Comparison of ENCODE assay signal across 9 mouse cellular contexts in genomic region chr10:77971709-77972553, GRCm38 (mm10). TPM values are rescaled to one million over a fixed set of nuclear protein-coding genes. Genes with fewer than 3 reads are reported as not detected.
DNase-seq lines count a peak whose midpoint lies in the region; ATAC-seq and TF ChIP-seq lines count a peak whose summit lies in the region.
"Had no signal": no experiment of that assay in that cellular context is flagged by ENCODE, and none has a peak within 500 bp of the region (broad histone marks: within the 10 kb centered on the region; RNA-seq: fewer than 3 reads in every experiment).

No protein-coding gene starts in this region.

- H3K4me2 ChIP-seq in forebrain, embryonic 14.5 days (ENCODE audit: low read length) = no peak overlapping the region
- no peak overlapping the region for H3K4me2 ChIP-seq in forebrain, embryonic 16.5 days (ENCODE audit: low read length)
- no peak overlapping the region for H3K4me2 ChIP-seq in midbrain, embryonic 16.5 days (ENCODE audit: low read length)
- H3K4me2 ChIP-seq: liver, embryonic 15.5 days had no signal

- no peaks in the 10 kb centered on the region for H3K36me3 ChIP-seq in forebrain, embryonic 14.5 days (ENCODE audit: control insufficient read depth, insufficient read depth, low read length)
- no peaks in the 10 kb centered on the region for H3K36me3 ChIP-seq in forebrain, embryonic 16.5 days (ENCODE audit: control insufficient read depth, insufficient read depth)
- H3K36me3 ChIP-seq in midbrain, embryonic 10.5 days = no peaks in the 10 kb centered on the region
- no peaks in the 10 kb centered on the region for H3K36me3 ChIP-seq in midbrain, embryonic 16.5 days (ENCODE audit: control insufficient read depth, insufficient read depth, low read length)
- H3K36me3 ChIP-seq in small intestine, adult 2 months (ENCODE audit: control insufficient read depth, insufficient read depth, low read length) = no peaks in the 10 kb centered on the region
- H3K36me3 ChIP-seq: liver, embryonic 15.5 days had no signal

- no peak overlapping the region for H3K27ac ChIP-seq in forebrain, embryonic 14.5 days (ENCODE audit: low read depth, low read length)
- no peak overlapping the region for H3K27ac ChIP-seq in forebrain, embryonic 16.5 days (ENCODE audit: low read length)
- no peak overlapping the region for H3K27ac ChIP-seq in midbrain, embryonic 10.5 days (replicated peaks)
- no peak overlapping the region for H3K27ac ChIP-seq in midbrain, embryonic 16.5 days (ENCODE audit: low read length)
- no peak overlapping the region for H3K27ac ChIP-seq in small intestine, adult 2 months (ENCODE audit: insufficient read depth, low read depth, low read length)
- H3K27ac ChIP-seq: liver, embryonic 15.5 days had no signal

- H3K9me3 ChIP-seq in forebrain, embryonic 14.5 days (replicated peaks; ENCODE audit: control insufficient read depth, low read length) = no peaks in the 10 kb centered on the region
- H3K9me3 ChIP-seq in forebrain, embryonic 16.5 days (ENCODE audit: control insufficient read depth, low read length) = no peaks in the 10 kb centered on the region
- no peaks in the 10 kb centered on the region for H3K9me3 ChIP-seq in midbrain, embryonic 10.5 days (replicated peaks)
- H3K9me3 ChIP-seq in midbrain, embryonic 16.5 days (replicated peaks; ENCODE audit: control insufficient read depth, low read length, poor library complexity, severe bottlenecking) = no peaks in the 10 kb centered on the region
- H3K9me3 ChIP-seq: liver, embryonic 15.5 days had no signal

- 68% methylated on average over 17 of the region's 17 CpGs for WGBS in forebrain, embryonic 14.5 days
- WGBS in forebrain, embryonic 16.5 days = 65% methylated on average over 17 of the region's 17 CpGs
- WGBS in midbrain, embryonic 10.5 days = 64% methylated on average over 17 of the region's 17 CpGs
- 66% methylated on average over 17 of the region's 17 CpGs for WGBS in midbrain, embryonic 16.5 days
- WGBS in small intestine, adult 2 months = 62% methylated on average over 17 of the region's 17 CpGs

- no peak overlapping the region for H3K4me3 ChIP-seq in forebrain, embryonic 14.5 days (ENCODE audit: low read depth, low read length)
- no peak overlapping the region for H3K4me3 ChIP-seq in forebrain, embryonic 16.5 days (replicated peaks; ENCODE audit: low read length)
- no peak overlapping the region for H3K4me3 ChIP-seq in midbrain, embryonic 10.5 days
- no peak overlapping the region for H3K4me3 ChIP-seq in midbrain, embryonic 16.5 days (ENCODE audit: low read depth, low read length)
- H3K4me3 ChIP-seq in small intestine, adult 2 months (ENCODE audit: low read depth, low read length) = no peak overlapping the region
- H3K4me3 ChIP-seq: liver, embryonic 15.5 days had no signal

- H3K27me3 ChIP-seq in forebrain, embryonic 14.5 days (replicated peaks; ENCODE audit: control insufficient read depth, insufficient read depth, low read length) = peaks cover 3% of the 10 kb centered on the region; the same call in 1 of the 2 replicates
- H3K27me3 ChIP-seq in forebrain, embryonic 16.5 days (replicated peaks; ENCODE audit: control insufficient read depth, insufficient read depth, low read length) = peaks cover 18% of the 10 kb centered on the region
- peaks cover 35% of the 10 kb centered on the region for H3K27me3 ChIP-seq in midbrain, embryonic 10.5 days (ENCODE audit: low read depth, poor library complexity, severe bottlenecking)
- H3K27me3 ChIP-seq in midbrain, embryonic 16.5 days (ENCODE audit: control insufficient read depth, insufficient read depth, low read depth, low read length) = peaks cover 4% of the 10 kb centered on the region; the same call in 1 of the 2 replicates
- peaks cover 16% of the 10 kb centered on the region for H3K27me3 ChIP-seq in small intestine, adult 2 months (ENCODE audit: control insufficient read depth, insufficient read depth, low read length)

- peak; percentile 21 for DNase-seq in forebrain, embryonic 14.5 days (ENCODE audit: low spot score)
- DNase-seq in midbrain, embryonic 10.5 days (ENCODE audit: low spot score) = peak; percentile 34
- peak; percentile 39 for DNase-seq in embryo, embryonic 11 days
- no peak for DNase-seq in yolk sac, embryonic 10.5 days (ENCODE audit: low spot score)
- DNase-seq in cerebellum, adult 9-11 months = no peak

- no peak for TF ChIP-seq POLR2A in small intestine, adult 2 months (IDR thresholded peaks at IDR 0.05; ENCODE audit: low read depth, low read length)

- 0 out of 2 replicates have a peak, but pooled peaks have one; percentile 7 for TF ChIP-seq CTCF in small intestine, adult 2 months (IDR thresholded peaks at IDR 0.05; ENCODE audit: extremely low read depth, insufficient read length, insufficient replicate concordance, low read depth, low read length)

- H3K9ac ChIP-seq in forebrain, embryonic 14.5 days (ENCODE audit: low read length) = no peak overlapping the region
- no peak overlapping the region for H3K9ac ChIP-seq in forebrain, embryonic 16.5 days (replicated peaks; ENCODE audit: low read depth, low read length)
- H3K9ac ChIP-seq in midbrain, embryonic 16.5 days (ENCODE audit: low read depth, low read length) = no peak overlapping the region
- H3K9ac ChIP-seq: liver, embryonic 15.5 days had no signal

- no peaks in the 10 kb centered on the region; the same call in 1 of the 2 replicates for H3K4me1 ChIP-seq in forebrain, embryonic 14.5 days (ENCODE audit: control insufficient read depth, insufficient read depth, low read length)
- peaks cover 7% of the 10 kb centered on the region; the same call in 1 of the 2 replicates for H3K4me1 ChIP-seq in forebrain, embryonic 16.5 days (replicated peaks; ENCODE audit: control insufficient read depth, insufficient read depth, low read length)
- H3K4me1 ChIP-seq in midbrain, embryonic 10.5 days = peaks cover 11% of the 10 kb centered on the region
- peaks cover 7% of the 10 kb centered on the region for H3K4me1 ChIP-seq in midbrain, embryonic 16.5 days (ENCODE audit: control insufficient read depth, insufficient read depth, low read length)
- peaks cover 7% of the 10 kb centered on the region for H3K4me1 ChIP-seq in small intestine, adult 2 months (ENCODE audit: control insufficient read depth, insufficient read depth, insufficient read length, low read length)

- no peak for ATAC-seq in forebrain, embryonic 14.5 days
- ATAC-seq in forebrain, embryonic 16.5 days = no peak
- no peak for ATAC-seq in midbrain, embryonic 16.5 days

RNA-seq across cellular contexts. Expression of gene Trpm2, which starts 1.6 kb away (rescaled TPM):
- 1.4 and 2.8 TPM in 2 replicates for polyA plus RNA-seq in forebrain, embryonic 14.5 days (2014; fragmentation: Nextera tagmentation; extraction: Ambion mirVana)
- 3.0 and 5.0 TPM in 2 replicates for polyA plus RNA-seq in forebrain, embryonic 16.5 days (2015; fragmentation: Nextera tagmentation; extraction: Ambion mirVana)
- 0.84 and 0.88 TPM in 2 replicates for polyA plus RNA-seq in midbrain, embryonic 10.5 days (2016; fragmentation: Nextera tagmentation; extraction: Ambion mirVana)
- 6.3 and 6.4 TPM in 2 replicates for polyA plus RNA-seq in midbrain, embryonic 16.5 days (2015; fragmentation: Nextera tagmentation; extraction: Ambion mirVana)
- 1.8 and 3.4 TPM in 2 replicates for polyA plus RNA-seq in small intestine, adult 2 months (2012; rRNA removed)

RNA-seq across cellular contexts. Expression of gene 1810043G02Rik, which starts 6.4 kb away (rescaled TPM):
- 31.0 and 35.0 TPM in 2 replicates for polyA plus RNA-seq in forebrain, embryonic 14.5 days (2014; fragmentation: Nextera tagmentation; extraction: Ambion mirVana)
- polyA plus RNA-seq in forebrain, embryonic 16.5 days (2015; fragmentation: Nextera tagmentation; extraction: Ambion mirVana) = 33.7 and 36.0 TPM in 2 replicates
- 39.6 and 39.8 TPM in 2 replicates for polyA plus RNA-seq in midbrain, embryonic 10.5 days (2016; fragmentation: Nextera tagmentation; extraction: Ambion mirVana)
- 47.9 and 48.1 TPM in 2 replicates for polyA plus RNA-seq in midbrain, embryonic 16.5 days (2015; fragmentation: Nextera tagmentation; extraction: Ambion mirVana)
- polyA plus RNA-seq in small intestine, adult 2 months (2012; rRNA removed) = 11.0 and 14.6 TPM in 2 replicates

RNA-seq across cellular contexts. Expression of gene Pfkl, which starts 38.0 kb away (rescaled TPM):
- polyA plus RNA-seq in forebrain, embryonic 14.5 days (2014; fragmentation: Nextera tagmentation; extraction: Ambion mirVana) = 77.0 and 91.6 TPM in 2 replicates
- polyA plus RNA-seq in forebrain, embryonic 16.5 days (2015; fragmentation: Nextera tagmentation; extraction: Ambion mirVana) = 109 and 117 TPM in 2 replicates
- 203 and 242 TPM in 2 replicates for polyA plus RNA-seq in midbrain, embryonic 10.5 days (2016; fragmentation: Nextera tagmentation; extraction: Ambion mirVana)
- 129 and 133 TPM in 2 replicates for polyA plus RNA-seq in midbrain, embryonic 16.5 days (2015; fragmentation: Nextera tagmentation; extraction: Ambion mirVana)
- 31.2 and 39.0 TPM in 2 replicates for polyA plus RNA-seq in small intestine, adult 2 months (2012; rRNA removed)

Comparison
In these comparisons a context has a peak if more than half of its experiments do, and no peak if none do; other contexts are left out.
1. DNase-seq: peak in forebrain, embryonic 14.5 days (single experiment), midbrain, embryonic 10.5 days (single experiment) and embryo, embryonic 11 days (single experiment); none in yolk sac, embryonic 10.5 days (single experiment) and cerebellum, adult 9-11 months (single experiment).